Mouse (Mus musculus) erythroblast, adult 5-6 weeks (primary cell): ENCODE measurements around the gene Zfp503. TPM values are rescaled to one million over a fixed set of nuclear protein-coding genes. Genes with fewer than 3 reads are reported as not detected.

Experiments
- ATAC-seq: replicated peaks from 2 replicates; pipeline ENCODE4 v1.8.0; 2016; ENCODE audit warnings: moderate number of reproducible peaks, mild to moderate bottlenecking, moderate TSS enrichment, inconsistent platforms; ENCODE audit not compliant: poor library complexity, low FRiP score, severe bottlenecking
- total RNA-seq, 2 experiments: library from RNA; stranded (forward) in 1 of 2; stranded (reverse) in 1 of 2; fragments of 150-400 nt in 1 of 2; fragments of 200-764, 138-1000 nt in 1 of 2; gene quantifications; 2 replicates each; pipeline versions ENCODE4 v1.2.3 to v1.2.4; 2015 to 2017; ENCODE audit warnings: low replicate concordance in 2 of 2

Zfp503 gene
- total RNA-seq (2015; ENCODE audit: low replicate concordance) = 0.38 TPM in 1 of 2 replicates, not detected in the other
- total RNA-seq (2017; ENCODE audit: low replicate concordance) = 0.60 TPM in 1 of 2 replicates, not detected in the other

DNA sequence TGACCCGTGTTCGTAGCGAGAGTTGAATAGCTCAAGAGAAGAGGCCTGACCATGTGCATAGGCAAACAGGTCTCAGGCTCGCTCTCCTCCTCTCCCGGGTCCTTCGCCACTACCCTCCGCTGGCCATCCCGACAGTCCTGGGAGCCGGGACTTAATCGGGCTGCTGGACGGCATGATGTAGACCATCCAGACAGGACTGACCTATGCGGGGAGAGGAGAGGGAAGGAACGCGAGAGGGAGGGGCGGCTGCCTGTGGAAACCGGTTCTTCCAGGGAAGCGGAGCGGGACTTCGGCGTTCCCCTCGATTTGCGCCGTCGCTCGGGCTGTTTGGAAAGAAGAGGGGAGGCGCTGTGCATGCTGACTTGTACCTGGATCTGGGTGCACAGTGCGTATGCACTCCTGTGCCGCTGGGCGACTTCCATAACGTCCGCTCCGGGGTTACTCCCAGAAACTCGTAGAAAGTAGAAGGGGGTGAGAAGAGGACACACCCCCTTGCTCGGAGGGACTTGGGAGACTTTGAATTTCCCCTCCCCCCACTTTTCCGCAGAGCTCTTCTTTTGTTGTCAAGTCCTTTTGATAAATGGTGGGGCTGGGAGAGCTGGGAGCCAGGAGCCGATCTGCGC is at the start of gene Zfp503:
Gene Zfp503 (minus strand): TSS at position 311 of the 623 bp plus-strand sequence.
- no peak for ATAC-seq

DNA sequence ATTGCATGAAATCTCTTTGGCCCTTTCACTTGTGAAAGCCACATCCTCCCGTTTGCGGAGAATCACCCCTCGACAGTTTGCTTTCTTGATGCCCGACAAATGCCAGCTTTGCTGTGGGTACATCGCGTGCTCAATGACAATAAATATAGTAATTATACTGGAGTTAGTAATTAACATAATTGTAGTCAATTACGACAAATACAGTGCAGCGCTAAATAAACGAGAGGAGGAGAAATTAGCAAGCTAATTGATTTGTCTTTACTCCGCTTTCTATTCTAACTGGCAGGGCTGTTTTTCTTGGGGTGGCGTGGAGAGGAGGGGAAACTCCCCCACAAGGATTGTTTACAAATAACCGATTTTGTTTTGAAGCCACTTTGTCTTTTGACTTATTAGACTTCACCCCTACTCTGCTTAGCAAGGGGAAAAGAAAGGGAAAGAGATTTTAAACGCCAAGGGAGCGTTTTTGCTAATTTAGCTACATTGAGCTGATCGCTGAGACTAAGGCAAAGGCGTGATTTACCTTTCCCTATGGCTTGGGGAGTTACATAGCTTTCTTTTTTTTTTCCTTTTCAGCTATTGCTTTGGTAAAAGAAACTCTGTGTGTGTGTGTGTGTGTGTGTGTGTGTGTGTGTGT is 48.2 kb upstream of the Zfp503 start:
- no peak for ATAC-seq

DNA sequence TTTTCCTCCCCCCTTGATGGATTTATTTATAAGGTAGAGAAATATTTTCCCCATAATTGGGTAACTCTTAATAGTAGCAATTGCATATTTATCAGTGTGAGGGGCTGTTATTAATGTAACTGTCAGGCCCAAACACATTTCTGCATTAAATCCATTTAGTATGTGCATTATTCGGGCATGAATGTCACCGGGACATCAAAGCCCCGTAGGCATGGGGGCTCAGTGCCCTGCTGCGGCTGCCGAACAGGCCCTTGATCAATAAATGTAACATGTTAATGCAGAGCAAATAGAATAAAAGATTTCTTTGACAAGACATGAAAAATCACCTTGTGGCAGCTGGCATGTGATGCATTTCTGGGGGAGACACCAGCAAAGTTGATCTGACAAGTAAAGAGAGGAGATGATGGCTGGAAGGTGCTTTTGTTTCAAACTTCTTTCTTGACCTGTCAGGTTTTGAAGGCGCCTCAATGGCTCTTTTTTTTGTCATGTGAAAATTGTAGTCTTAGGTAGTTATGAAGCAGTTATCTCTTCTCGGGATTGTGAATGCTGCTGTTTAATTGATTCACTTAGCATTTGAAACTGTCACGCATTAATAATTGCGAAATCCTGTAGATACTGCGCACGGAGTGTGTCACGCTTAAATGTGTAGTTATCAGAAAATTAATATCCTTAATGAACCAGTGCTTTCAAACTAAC is 47.5 kb upstream of the Zfp503 start:
- ATAC-seq = no peak

DNA sequence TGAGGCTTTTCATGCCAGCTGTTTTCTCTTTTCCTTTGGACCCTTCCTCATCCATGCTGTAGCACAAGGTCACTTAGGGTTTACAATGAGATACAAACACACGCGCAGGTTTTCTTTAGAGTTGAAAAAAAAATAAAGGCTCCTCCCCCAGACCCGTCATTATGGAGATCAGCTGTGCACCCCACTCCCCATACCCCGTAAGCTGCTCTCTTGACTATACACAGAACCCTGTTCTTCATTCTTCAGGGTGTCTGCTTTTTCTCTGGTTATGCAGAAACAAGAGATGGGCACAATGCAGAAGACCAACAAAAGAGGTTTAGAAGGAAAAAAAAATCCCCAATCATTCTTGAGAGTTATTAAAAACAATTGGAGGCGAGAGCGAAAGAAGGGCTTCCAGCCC is 46.9 kb upstream of the Zfp503 start:
- no peak for ATAC-seq

DNA sequence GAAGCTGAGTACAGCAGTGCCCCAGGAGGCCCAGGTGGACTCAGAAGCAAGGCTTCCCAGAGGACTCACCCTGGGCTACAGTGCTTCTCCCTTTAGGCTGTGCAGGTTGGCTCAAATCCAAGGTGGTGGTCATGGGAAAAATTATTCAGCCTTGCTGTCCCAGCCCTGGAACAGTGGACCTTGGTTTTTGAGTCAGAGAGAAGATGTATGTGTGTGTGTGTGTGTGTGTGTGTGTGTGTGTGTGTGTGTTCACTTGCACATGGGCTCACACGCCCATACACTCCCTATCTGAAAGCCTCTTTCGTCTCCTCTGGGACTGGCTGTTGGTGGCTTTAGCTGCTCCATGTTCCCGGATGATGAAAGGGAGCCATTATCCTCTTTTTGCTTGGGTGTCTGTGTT is 46.5 kb upstream of the Zfp503 start:
- no peak for ATAC-seq

DNA sequence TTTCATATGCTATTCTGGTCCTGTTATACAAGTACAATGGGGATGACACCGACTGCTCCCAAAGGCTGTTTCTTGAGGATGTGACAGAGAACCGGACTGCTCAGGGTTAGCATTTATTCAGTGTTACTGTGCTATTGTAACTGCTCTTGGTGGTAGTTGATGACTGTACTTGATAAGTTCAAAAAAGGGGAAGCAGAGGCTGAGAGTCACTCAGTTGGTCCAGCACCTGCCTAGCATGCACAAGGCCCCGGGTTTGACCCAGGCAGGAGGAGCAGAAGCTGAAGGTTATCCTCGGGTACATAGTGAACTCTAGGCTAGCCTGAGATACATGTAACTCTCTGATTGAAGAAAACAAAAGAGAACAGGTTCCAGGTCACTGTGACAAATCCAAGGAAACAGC is 34.1 kb upstream of the Zfp503 start:
- ATAC-seq = no peak

DNA sequence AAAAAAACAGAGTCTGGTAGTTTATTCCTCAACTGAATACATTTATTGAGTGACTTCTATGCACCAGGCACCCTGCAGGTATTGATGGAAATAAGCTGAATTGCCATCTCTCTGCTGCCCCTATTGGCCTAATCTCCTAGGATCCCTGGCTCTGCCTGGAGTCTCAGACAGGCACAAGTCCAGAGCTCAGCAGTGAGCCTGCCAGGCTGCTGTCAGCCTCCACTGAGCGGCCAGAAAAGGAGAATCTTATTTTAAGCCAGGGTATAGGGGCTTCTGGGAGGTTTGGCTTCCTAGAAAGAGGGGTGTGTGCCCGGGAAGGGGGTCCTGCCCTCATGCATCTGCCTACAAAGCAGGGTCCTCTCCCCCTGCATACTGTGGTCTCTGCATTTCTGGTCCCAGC is 31.5 kb upstream of the Zfp503 start:
- ATAC-seq = no peak

DNA sequence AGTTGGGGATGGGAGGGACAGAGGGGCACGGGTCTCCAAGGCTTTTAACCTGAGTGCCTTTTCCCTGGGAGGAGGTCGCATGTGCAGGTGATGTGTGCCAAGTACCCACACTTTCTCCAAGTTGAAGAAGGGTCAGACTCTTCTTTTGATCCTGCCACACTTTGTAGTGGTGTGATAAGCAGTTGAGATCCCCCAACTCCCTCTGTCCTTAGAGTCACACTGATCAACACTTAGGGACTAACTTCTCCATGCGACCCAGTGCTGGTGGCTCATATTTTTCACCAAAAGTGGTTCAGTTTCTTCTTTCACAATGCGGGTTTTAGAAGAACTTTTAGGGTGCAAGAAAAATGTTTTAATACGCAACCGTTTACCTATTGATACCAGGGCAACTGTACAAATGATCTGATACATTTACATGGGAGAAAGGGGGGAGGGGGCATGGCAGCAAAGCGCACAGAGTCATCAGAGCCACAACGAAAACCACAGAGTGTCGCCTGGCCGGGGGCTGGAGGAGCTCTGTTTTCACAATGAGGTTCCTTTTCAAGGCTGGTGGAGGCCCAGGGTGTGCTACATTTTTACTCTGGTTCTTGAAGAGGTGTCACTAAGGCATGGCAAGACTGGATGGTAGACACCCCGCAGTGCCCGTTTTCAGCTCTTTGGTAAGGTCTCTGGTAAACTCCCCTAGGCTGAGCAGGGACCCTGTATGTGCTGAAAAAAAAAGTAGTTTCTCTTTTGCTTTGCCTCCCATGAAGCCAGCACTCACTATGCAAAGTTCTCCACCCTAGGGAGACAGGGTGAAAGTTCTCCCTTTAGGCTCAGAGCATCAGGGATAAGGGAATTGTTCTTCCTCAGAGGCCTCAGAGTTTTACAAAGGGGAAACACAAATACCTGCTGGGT is 30.8 kb upstream of the Zfp503 start:
- ATAC-seq = no peak

DNA sequence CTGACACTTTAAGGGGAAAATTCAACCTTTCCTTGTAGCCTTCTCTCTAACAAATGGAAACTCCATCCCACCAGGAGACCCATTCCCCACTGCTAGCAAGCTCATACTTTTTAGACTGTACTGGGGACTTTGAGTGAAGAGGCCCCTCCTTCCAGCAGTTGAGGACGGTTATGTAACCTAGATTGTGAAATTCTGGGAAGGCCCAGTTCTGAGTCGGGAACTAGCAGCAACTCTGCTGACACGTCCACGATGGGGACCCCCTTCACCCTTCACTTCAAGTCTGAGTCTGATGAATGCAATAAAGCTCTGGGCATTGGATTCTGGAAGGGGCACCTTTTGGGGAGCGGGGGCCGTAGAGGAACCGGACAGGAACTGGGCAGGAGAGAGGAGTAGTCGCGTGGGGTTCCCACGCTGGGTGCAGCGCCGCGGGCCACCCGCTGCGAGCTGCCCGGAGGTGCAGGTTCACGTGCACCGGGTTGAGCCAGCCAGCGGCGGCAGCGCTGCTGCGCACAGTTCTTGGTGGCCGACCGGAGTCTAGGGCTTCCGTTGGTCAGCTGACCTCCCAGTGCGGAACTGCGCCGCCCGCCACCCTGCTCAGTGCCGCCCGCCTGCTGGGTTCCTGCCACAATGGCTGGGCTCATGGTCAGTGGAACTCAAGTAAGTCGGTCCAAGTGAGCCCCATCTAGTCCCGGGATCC is 30.0 kb upstream of the Zfp503 start, which contains the start of gene Lrmda:
Gene Lrmda (plus strand): TSS at position 461 of the 697 bp plus-strand sequence.
- no peak for ATAC-seq

DNA sequence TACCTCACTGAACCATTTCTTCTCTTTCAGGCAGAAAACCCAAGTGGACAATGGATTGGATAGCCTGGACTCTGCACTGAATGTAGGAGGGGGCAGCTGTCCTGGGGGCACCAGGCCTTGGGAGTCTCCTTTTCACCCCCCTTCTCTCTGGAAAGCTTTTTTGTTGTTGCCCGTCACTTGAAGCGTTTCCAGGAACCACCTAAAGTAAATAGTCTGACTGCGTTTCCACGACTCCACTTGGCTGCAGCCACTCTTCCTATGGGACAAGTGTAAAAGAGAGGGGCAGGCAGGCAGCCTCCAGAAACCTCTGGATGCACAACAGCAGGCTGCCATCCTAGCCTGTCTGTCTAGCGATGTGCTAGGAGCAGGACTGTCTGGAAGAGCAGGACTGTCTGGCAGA is 27.6 kb upstream of the Zfp503 start:
- no peak for ATAC-seq

DNA sequence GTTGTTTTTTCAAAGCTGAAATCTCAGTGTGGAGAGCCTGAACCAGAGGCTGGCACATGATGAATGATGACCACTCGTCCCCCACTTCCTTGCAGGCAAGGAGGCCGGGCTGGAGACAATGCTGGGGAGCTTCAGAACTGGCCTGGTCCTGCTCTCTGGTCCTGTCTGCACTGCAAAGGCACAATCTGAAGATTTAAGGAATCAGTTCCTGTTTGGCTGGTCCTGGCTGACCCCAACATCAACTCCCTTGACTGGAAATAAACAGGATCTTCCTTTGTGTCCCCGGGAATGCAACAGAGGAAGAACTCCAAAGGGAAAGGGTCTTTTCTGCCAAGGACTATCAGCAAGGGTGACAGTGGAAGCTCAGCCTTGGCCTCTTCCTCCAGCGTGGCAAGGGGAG is 25.4 kb upstream of the Zfp503 start:
- no peak for ATAC-seq

DNA sequence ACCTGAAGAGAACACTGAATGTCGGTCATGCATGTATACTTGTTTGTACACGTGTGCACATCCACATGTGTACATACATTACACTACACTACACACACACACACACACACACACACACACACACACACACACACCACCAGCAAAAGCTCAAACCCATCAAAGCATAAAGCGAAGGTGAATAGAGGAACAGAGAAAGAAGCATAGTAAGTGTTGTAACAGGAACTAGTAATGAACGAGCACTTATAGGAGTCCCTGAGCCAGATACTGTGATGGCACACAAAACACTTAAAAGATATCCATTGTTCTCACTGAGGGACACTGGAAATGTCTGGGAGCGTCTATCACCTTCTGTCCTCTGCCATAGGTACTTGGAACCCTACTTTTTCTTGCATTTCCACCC is 24.9 kb upstream of the Zfp503 start:
- ATAC-seq = no peak

DNA sequence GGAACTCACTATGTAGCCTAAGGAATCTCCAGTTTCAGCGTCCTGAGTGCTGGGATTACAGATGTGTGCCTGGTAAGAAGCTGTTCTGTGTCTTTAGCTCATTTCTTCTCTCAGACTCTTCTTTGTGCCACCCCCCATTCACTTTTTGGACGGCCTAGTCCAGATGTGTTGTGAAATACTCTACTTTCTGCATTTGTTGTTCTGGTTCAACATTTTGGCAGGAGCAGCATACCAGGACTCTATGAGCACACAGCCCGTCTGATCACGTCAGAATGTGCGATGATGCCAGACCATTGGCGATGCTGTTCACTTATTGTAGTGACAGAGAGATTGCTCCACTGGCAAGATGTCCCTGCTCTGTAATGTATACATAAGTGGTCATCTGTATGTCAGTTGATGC is 17.6 kb upstream of the Zfp503 start:
- no peak for ATAC-seq

DNA sequence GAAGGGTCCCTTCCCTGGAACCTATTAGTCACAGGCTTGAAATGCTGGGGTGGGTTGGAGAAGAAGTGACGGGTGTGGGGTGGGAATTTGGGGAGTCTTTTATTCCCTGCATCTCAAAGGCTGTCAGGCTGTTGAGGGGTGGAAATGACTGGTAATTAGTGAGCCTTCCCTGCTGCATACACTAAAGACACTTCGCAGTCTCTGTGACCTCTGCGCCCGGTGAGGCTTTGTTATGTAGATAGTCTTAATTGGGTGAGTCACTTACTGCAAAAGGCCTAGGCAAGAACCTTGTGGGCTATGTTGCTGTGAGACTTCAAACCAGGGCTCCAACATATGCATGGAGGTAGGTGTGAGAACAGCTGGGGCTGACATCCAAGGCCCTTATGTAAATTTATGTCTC is 15.5 kb upstream of the Zfp503 start:
- ATAC-seq = no peak

DNA sequence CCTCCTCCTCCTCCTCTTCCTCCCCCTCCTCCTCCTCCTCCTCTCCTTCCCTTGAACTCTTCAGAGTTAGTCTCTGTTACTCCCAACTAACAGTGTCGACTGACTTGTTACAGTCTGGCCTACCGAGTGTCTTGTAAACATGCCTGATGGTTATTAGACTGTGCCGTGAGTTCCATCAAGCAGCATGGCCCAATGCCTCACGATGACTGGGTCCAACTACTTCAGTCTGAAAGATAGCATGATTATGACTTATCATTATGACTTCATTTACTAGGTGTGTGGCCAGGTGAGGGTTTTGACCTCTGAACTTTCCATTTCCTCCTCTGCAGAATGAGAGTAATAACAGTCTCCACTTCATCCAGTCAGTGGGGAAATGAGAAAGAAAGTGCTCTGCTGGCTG is 14.2 kb upstream of the Zfp503 start:
- ATAC-seq = no peak

DNA sequence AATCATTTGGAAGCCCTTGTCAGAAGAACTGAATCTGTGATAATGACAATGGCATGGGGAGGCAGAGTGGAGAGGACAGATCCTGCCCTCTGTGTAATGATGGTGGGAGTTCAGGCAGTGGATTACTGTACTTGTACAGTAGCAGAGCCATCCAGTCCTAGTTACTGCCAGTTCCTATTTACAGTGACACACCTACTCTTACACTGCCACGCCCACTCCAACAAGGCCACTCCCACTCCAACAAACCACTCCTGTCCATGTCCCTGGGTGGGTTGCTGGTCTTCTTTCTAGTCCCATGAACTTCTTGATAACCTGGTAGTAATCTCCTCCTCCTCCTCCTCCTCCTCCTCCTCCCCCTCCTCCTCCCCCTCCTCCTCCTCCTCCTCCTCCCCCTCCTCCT is 13.8 kb upstream of the Zfp503 start:
- no peak for ATAC-seq

DNA sequence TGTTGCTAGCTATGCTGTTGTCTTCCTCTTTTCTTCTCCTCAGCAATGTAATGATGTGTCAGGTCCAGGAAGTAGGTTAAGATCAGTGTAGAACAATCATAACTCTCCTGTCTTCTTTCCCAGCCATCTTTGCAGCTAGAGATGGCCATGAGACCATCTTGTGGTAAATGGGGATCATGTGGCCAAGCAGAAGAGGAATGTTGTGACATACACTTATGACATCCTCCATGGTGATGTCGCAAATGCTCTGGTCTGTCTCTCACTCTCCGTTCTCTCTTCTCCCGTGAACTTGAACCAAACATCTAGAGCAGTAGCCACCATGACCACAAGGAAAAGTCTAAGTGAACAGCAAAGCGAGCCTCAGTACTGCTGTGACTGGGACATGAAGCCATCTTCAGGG is 10.2 kb upstream of the Zfp503 start:
- no peak for ATAC-seq

DNA sequence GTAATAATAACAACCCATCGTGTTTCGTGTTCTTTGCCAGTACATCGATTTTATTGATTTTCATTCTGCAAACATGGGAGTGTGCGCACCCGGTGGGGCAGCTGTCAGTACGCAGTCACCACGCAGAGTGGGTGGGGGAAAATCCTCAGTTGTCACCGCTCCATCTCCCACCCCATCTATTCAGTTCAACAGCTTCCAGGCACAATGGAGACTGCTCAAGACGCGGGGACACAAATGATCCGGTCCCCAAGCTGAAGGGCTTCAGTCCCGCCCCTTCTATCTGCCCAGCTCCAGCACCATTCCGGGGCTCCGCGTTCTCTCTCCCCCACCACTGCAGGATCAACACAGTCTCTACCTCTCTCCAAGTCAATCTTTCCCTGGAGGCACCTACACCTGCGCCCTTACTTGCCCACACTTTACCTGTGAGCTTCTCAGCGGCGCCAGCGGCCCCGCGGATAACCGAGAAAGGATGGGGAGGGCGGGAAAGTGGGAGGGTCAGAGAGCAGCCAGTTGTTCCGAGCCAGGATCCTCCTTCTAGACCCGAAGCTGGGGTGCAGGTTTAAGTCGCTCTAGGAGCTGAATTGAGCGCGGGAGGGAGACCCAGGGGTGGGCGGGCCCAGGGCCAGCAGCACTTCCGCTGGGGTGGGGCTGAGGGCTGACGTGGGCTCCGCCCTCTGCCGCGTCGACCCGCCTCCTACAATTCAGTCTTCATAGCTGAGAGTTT is 5.8 kb upstream of the Zfp503 start:
- no peak for ATAC-seq
